Mouse (Mus musculus) G1E (cell line): ENCODE results near the gene Smn1.

Experiments
- CTCF ChIP-seq: IDR thresholded peaks from 2 replicates; pipeline ENCODE4 v1.5.1; 2012; ENCODE audit warnings: low read depth, low read length, inconsistent platforms, mixed read lengths
- GATA2 ChIP-seq: IDR thresholded peaks from 2 replicates; pipeline ENCODE4 v1.6.1; 2012; ENCODE audit warnings: low read depth, low read length, inconsistent platforms, borderline replicate concordance
- POLR2AphosphoS5 ChIP-seq: IDR thresholded peaks from 2 replicates; pipeline ENCODE4 v1.6.1; 2012; ENCODE audit warnings: low read depth, low read length, inconsistent platforms; ENCODE audit not compliant: insufficient replicate concordance

- TF ChIP-seq CTCF (no peak), GATA2 (no peak), POLR2AphosphoS5 (no peak)
Measured at GRCm38 (mm10) chr13:100152659-100153058, 28.0 kb downstream of the Smn1 start.
